Mouse (Mus musculus): Measurements from ENCODE around the gene Unc5b. TPM values are rescaled to one million over a fixed set of nuclear protein-coding genes. Genes with fewer than 3 reads are reported as not detected.

Unc5b gene
- polyA plus RNA-seq, 1 experiment from 2014 or later = 1.3 TPM

GRCm38 (mm10) chr10:60724496-60724895 is 106.9 kb downstream of the Unc5b start:
- H3K9ac ChIP-seq = no peak overlapping the region

DNA sequence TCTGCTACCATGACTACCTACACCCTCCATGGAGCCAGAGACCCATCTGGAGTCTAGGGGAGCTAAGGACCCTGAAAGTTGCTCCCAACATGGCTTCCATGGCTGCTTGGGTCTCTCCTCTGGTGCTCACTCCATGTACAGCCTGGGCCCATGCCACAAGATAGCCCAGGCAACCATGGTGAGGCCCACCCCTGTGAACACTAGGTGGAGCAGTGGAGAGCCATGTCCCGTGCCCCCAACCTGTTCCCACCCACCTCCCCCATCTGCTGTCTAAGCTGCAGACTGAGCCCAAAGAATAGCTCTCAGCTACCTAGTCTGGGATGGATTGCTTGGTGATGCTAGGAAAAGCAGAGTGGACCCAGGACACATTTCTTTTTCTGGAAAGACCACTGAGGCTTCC is 108.0 kb downstream of the Unc5b start:
- Histone ChIP-seq H3K4me2 (no peak overlapping the region), H3K9ac (no peak overlapping the region), H3K36me3 (peaks cover 16% of the 10 kb centered on the region), H3K4me1 (peaks cover 6% of the 10 kb centered on the region; the same call in 1 of the 2 replicates), H3K9me3 (replicated peaks) (no peaks in the 10 kb centered on the region), H3K4me3 (no peak overlapping the region), H3K27ac (no peak overlapping the region), H3K27me3 (replicated peaks) (no peaks in the 10 kb centered on the region)
- no peak for ATAC-seq
- 13% methylated on average over 1 of the region's 1 CpGs for WGBS (ENCODE audit: insufficient replicate concordance)

More at GRCm38 (mm10) chr10:60724496-60724895, 106.9 kb downstream of the Unc5b start:
- whole genome bisulfite sequencing (ENCODE audit: insufficient replicate concordance) = 63% methylated on average over 6 of the region's 6 CpGs
- no peak overlapping the region for H3K27ac ChIP-seq
- no peaks in the 10 kb centered on the region for H3K9me3 ChIP-seq (replicated peaks)
- no peak for ATAC-seq
- H3K4me2 ChIP-seq = no peak overlapping the region
- H3K36me3 ChIP-seq = peaks cover 6% of the 10 kb centered on the region; the same call in 1 of the 2 replicates
- peaks cover 6% of the 10 kb centered on the region; the same call in 1 of the 2 replicates for H3K4me1 ChIP-seq
- no peak overlapping the region for H3K4me3 ChIP-seq
- no peaks in the 10 kb centered on the region for H3K27me3 ChIP-seq (replicated peaks)

DNA sequence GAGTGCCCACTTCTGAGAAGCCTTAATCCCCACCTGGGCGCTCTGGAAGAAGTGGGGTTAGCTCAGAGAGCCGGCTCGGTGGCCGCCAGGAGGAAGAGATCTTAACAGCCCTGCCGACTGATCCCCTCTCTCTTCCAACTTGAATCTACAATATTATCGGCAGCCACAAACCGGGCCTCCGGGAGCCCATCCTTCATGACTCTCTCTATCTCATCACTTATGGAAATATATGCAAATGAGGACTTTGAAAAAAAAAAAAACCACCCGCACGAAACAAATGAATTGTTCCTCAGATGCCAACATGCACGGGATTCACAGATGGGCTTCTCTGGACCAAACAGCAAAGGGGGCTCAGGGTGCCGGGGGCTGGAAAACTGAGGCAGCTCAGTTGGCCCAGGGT is 109.7 kb downstream of the Unc5b start:
- H3K4me2 ChIP-seq = no peak overlapping the region
- H3K4me3 ChIP-seq = no peak overlapping the region
- H3K9ac ChIP-seq = no peak overlapping the region
- no peak for ATAC-seq
- no peaks in the 10 kb centered on the region for H3K4me1 ChIP-seq
- no peaks in the 10 kb centered on the region for H3K9me3 ChIP-seq (replicated peaks)
- H3K36me3 ChIP-seq = peaks cover 16% of the 10 kb centered on the region
- no peaks in the 10 kb centered on the region for H3K27me3 ChIP-seq (replicated peaks)
- H3K27ac ChIP-seq = no peak overlapping the region
- 52% methylated on average over 12 of the region's 12 CpGs for WGBS (ENCODE audit: insufficient replicate concordance)

DNA sequence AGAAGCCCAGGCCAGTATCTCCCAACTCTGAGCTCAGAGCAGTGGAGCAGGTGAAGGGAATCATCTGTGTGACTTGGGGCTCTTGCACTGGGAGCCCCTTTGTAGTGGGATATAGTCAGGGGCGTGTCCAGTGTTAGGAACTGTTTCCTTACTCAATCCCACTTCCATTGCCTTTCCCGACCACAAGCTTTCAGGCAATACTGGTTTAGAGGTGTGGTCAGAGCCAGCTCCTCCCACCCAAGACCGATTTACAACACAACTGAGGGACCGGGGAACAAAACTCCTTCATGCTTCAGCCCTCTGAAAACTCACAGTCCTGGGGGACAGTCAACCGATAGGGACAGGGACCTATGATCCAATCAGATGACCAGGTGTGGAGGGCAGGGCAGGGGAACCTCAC is 110.9 kb downstream of the Unc5b start:
- Histone ChIP-seq H3K27me3 (replicated peaks) (no peaks in the 10 kb centered on the region), H3K9ac (no peak overlapping the region), H3K4me2 (no peak overlapping the region), H3K4me1 (no peaks in the 10 kb centered on the region), H3K27ac (no peak overlapping the region), H3K9me3 (replicated peaks) (no peaks in the 10 kb centered on the region), H3K4me3 (no peak overlapping the region), H3K36me3 (peaks cover 25% of the 10 kb centered on the region)
- 69% methylated on average over 5 of the region's 5 CpGs for WGBS (ENCODE audit: insufficient replicate concordance)
- no peak for ATAC-seq

DNA sequence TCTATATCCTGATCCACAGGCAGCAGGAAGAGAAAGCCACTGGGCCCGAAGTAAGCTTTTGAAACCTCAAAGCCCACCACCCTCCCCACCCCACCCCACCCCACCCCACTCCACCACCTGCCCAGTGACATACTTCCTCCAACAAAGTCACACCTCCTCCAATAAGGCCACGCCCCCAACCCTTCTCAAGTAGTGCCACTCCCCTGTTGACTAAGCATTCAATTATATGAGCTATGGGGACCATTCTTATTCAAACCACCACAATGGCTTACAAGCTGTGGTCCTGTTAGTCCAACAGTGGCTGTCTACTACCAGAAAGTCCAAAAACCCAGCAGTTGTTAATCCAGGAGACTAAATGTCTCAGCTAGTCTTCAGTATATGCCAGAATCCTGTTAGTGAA is 112.9 kb downstream of the Unc5b start:
- H3K27ac ChIP-seq = no peak overlapping the region
- no peak overlapping the region for H3K9ac ChIP-seq
- H3K4me1 ChIP-seq = no peaks in the 10 kb centered on the region
- peaks cover 40% of the 10 kb centered on the region for H3K36me3 ChIP-seq
- no peaks in the 10 kb centered on the region for H3K27me3 ChIP-seq (replicated peaks)
- H3K9me3 ChIP-seq (replicated peaks) = 0 out of 2 replicates have a peak, but pooled peaks cover 6% of the 10 kb centered on the region
- ATAC-seq = no peak
- 66% methylated on average over 2 of the region's 2 CpGs for WGBS (ENCODE audit: insufficient replicate concordance)
- no peak overlapping the region for H3K4me2 ChIP-seq
- H3K4me3 ChIP-seq = no peak overlapping the region

GRCm38 (mm10) chr10:60716449-60716848 is 114.9 kb downstream of the Unc5b start:
- Histone ChIP-seq H3K4me2 (no peak overlapping the region), H3K4me3 (no peak overlapping the region), H3K36me3 (peaks cover 40% of the 10 kb centered on the region), H3K4me1 (no peaks in the 10 kb centered on the region), H3K9ac (no peak overlapping the region), H3K27ac (no peak overlapping the region), H3K9me3 (replicated peaks) (0 out of 2 replicates have a peak, but pooled peaks cover 6% of the 10 kb centered on the region), H3K27me3 (replicated peaks) (no peaks in the 10 kb centered on the region)
- ATAC-seq = no peak
- WGBS (ENCODE audit: insufficient replicate concordance) = 66% methylated on average over 3 of the region's 3 CpGs

Other genes with a start within 250 kb of the Unc5b start
- 0.19 and 0.23 TPM in 2 replicates for gene Cdh23, start 135.1 kb downstream of the Unc5b start, polyA plus RNA-seq (2016; fragmentation: Nextera tagmentation; extraction: Ambion mirVana)
- gene Slc29a3, start 78.8 kb downstream of the Unc5b start, polyA plus RNA-seq (2016; fragmentation: Nextera tagmentation; extraction: Ambion mirVana) = 3.6 and 4.2 TPM in 2 replicates

All from liver, embryonic 12.5 days (tissue).